Mouse (Mus musculus) lung, postnatal 0 days (tissue): ENCODE results near the gene Lrsam1.

Experiments used
- CTCF ChIP-seq: IDR thresholded peaks from 2 replicates; pipeline ENCODE4 v1.5.1; 2016; ENCODE audit warnings: antibody characterized with exemption, mild to moderate bottlenecking
- EP300 ChIP-seq: IDR thresholded peaks from 2 replicates; pipeline ENCODE4 v1.6.1; 2016; ENCODE audit warnings: antibody characterized with exemption, mild to moderate bottlenecking, control low read depth

GRCm38 (mm10) chr2:32888029-32888428 is 73.4 kb downstream of the Lrsam1 start:
- TF ChIP-seq CTCF = no peak
- no peak for TF ChIP-seq EP300
